Mouse (Mus musculus) heart, adult 10 weeks (tissue): Measurements from ENCODE around the gene Map1b. TPM values are rescaled to one million over a fixed set of nuclear protein-coding genes. Genes with fewer than 3 reads are reported as not detected.

ENCODE experiments used
- polyA plus RNA-seq: library from polyadenylated mRNA; stranded (reverse); fragments of 350-450 nt; fragmentation: Illumina TruSeq; extraction: RNeasy Lipid Tissue Mini Kit (QIAGEN cat#74804); gene quantifications from one replicate; pipeline ENCODE4 v1.2.3, GENCODE M21; 2014; ENCODE audit warnings: low read depth, low replicate concordance

Gene Map1b
- 4.0 TPM for polyA plus RNA-seq

GRCm38 (mm10) chr13:99516448-99516881, at the start of gene Map1b:
Gene Map1b, minus strand, starts transcription at chr13:99516540.

Other genes starting within 250 kb of the Map1b start
- gene Ptcd2, start 171.8 kb downstream of the Map1b start, polyA plus RNA-seq = 65.4 TPM
- gene Mrps27, start 171.8 kb downstream of the Map1b start, polyA plus RNA-seq = 49.0 TPM